Mouse (Mus musculus): ENCODE data around the gene Kank1. TPM values are rescaled to one million over a fixed set of nuclear protein-coding genes. Genes with fewer than 3 reads are reported as not detected.
A peak's percentile ranks its signal among the peaks of the same experiment; 100 is the strongest.

Kank1 gene
- polyA plus RNA-seq, 1 experiment from 2014 or later: 18.4 TPM

DNA sequence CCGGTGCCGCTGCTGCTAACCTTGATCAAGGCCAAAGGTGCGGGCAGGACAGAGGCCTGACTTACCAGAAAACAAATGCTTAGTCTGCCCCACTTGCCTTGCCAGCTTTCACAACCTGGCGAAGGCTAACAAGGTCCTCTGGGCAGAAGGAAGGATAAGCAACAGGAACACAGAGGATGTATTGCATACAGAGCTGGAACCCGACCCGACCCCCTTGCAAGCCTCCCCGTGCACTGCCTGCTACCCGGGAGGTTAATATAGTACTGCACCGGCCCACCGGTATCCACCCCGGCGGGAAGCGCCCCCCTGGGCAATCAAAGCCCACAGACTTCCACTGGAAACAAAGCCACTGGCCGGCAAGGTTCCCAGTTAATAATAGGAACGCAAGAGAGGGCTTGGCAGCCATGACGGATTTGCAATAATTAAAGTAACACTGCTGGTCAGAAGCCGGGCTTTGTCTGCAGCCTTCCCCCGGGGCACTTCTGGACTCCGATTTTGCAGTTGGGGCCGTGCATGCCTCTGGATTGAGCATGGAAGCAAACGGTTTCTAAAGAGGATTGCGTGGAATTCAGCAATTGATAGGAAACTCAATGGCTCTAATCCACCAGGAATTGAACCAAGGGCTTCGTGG lies 28.9 kb upstream of the Kank1 start:
- no peak overlapping the region for H3K4me3 ChIP-seq (replicated peaks; ENCODE audit: low read depth, low read length)
- no peak overlapping the region for H3K9ac ChIP-seq (ENCODE audit: low read depth, low read length)
- H3K4me1 ChIP-seq (replicated peaks; ENCODE audit: insufficient read depth, low read length): 0 out of 2 replicates have a peak, but pooled peaks cover 10% of the 10 kb centered on the region

DNA sequence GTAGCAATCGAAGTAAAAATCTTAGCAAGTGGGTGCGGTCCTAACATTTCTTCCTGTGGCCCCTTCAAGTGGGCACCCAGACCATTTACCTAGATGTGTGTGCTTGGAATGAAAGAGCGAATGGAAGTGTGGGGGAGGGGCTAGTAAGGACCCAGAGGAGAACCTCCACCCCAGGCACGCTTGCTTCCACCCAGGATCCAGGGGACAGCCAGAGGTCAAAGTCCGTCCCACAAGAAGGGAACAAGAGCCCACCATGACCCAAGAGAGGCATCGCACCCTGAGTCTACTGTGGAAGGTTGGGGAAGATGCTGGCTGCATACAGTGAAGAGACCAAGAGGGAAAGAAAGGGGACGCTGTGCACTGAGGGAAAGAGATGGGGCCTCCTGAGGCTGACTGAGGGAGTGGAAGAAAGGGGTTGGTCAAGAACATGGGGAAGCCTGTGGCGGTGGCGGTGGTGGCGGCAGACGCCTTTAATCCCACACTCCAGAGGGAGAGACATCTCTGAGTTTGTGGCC lies 28.1 kb upstream of the Kank1 start:
- Histone ChIP-seq H3K9ac (ENCODE audit: low read depth, low read length) (no peak overlapping the region), H3K27ac (no peak overlapping the region), H3K4me1 (replicated peaks; ENCODE audit: insufficient read depth, low read length) (0 out of 2 replicates have a peak, but pooled peaks cover 10% of the 10 kb centered on the region), H3K27me3 (ENCODE audit: insufficient read depth, low read length) (no peaks in the 10 kb centered on the region), H3K36me3 (ENCODE audit: insufficient read depth, low read length) (no peaks in the 10 kb centered on the region), H3K4me2 (ENCODE audit: low read length) (no peak overlapping the region), H3K9me3 (replicated peaks; ENCODE audit: low read length) (no peaks in the 10 kb centered on the region), H3K4me3 (replicated peaks; ENCODE audit: low read depth, low read length) (no peak overlapping the region)
- 83% methylated on average over 11 of the region's 11 CpGs for WGBS
- no peak for TF ChIP-seq CTCF (IDR thresholded peaks at IDR 0.05; ENCODE audit: low read depth)
- no peak for DNase-seq (ENCODE audit: low spot score)
- no peak for ATAC-seq (replicated peaks; ENCODE audit: low FRiP score, low read depth)

More for the DNA sequence above, 28.9 kb upstream of the Kank1 start:
- DNase-seq (ENCODE audit: low spot score) (no peak), ATAC-seq (replicated peaks; ENCODE audit: low FRiP score, low read depth) (no peak)
- H3K4me2 ChIP-seq (ENCODE audit: low read length): peak overlapping the region; percentile 18; the same call in 1 of the 2 replicates
- H3K27ac ChIP-seq: peak overlapping the region; percentile 52
- H3K36me3 ChIP-seq (ENCODE audit: insufficient read depth, low read length): no peaks in the 10 kb centered on the region
- TF ChIP-seq CTCF (IDR thresholded peaks at IDR 0.05; ENCODE audit: low read depth): no peak
- WGBS: 17% methylated on average over 23 of the region's 23 CpGs
- no peaks in the 10 kb centered on the region for H3K27me3 ChIP-seq (ENCODE audit: insufficient read depth, low read length)
- no peaks in the 10 kb centered on the region for H3K9me3 ChIP-seq (replicated peaks; ENCODE audit: low read length)

DNA sequence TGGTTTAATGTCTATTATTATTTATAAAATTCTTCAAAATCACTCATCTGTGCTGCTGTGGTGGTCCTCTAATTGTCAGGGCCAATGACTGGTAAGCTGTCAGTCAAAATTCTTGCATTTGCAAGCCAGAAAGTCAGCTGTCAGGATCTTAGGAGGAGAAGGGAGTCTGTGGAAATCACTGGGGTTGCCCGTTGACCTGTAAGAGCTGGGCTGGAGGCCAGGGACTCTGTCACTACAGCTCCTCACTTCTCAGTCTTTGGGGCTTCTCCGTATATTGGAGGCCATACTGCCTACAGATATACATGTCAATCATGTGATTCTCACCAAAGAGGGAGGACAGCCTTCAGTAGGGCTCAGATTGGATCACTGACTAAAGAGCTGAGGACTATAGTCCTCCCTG lies 16.2 kb upstream of the Kank1 start:
- H3K9me3 ChIP-seq (replicated peaks; ENCODE audit: low read length): no peaks in the 10 kb centered on the region
- DNase-seq (ENCODE audit: low spot score) (no peak), ATAC-seq (replicated peaks; ENCODE audit: low FRiP score, low read depth) (no peak; the same call in 1 of the 2 replicates)
- H3K9ac ChIP-seq (ENCODE audit: low read depth, low read length): no peak overlapping the region
- H3K4me2 ChIP-seq (ENCODE audit: low read length): no peak overlapping the region
- WGBS: 42% methylated on average over 2 of the region's 2 CpGs
- no peak overlapping the region for H3K4me3 ChIP-seq (replicated peaks; ENCODE audit: low read depth, low read length)
- no peaks in the 10 kb centered on the region for H3K4me1 ChIP-seq (replicated peaks; ENCODE audit: insufficient read depth, low read length)
- no peaks in the 10 kb centered on the region for H3K27me3 ChIP-seq (ENCODE audit: insufficient read depth, low read length)
- H3K36me3 ChIP-seq (ENCODE audit: insufficient read depth, low read length): no peaks in the 10 kb centered on the region
- 0 out of 2 replicates have a peak overlapping the region, but pooled peaks have one; percentile 36 for H3K27ac ChIP-seq
- no peak for TF ChIP-seq CTCF (IDR thresholded peaks at IDR 0.05; ENCODE audit: low read depth)

DNA sequence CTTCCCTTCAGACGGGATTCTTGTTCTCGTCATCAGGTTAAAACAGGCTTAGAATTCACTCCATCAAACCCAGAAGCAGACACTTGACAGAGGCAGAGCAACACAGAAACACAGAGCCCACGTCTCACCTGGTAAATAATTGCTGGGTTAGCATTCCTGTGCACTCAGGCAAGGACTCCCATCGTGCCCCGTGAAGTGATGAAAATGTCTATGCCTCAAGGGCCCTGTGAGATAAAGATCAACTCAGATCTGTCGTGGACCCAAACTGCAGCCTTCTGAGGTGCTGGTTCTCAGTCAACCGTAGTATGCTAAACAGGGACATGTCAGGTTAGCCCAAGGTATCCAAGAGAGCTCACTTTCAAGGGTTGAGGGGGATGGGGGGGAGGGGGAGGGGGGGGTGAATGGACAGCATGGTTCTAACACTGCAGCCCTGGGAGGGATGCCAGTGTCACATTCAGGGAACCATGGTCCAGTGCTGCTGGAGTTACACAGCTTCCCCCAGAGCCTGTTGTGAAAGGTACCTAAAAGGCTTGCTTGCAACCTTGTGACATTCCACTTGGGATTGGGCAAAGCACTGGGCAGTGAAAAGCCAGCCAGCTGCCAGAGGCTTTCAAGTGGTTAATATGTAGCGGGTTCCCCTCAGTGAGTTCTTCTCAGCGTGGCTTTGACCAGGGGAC lies 14.7 kb upstream of the Kank1 start:
- Histone ChIP-seq H3K4me1 (replicated peaks; ENCODE audit: insufficient read depth, low read length) (no peaks in the 10 kb centered on the region), H3K4me3 (replicated peaks; ENCODE audit: low read depth, low read length) (no peak overlapping the region), H3K36me3 (ENCODE audit: insufficient read depth, low read length) (no peaks in the 10 kb centered on the region), H3K27me3 (ENCODE audit: insufficient read depth, low read length) (no peaks in the 10 kb centered on the region), H3K4me2 (ENCODE audit: low read length) (no peak overlapping the region), H3K9me3 (replicated peaks; ENCODE audit: low read length) (no peaks in the 10 kb centered on the region), H3K9ac (ENCODE audit: low read depth, low read length) (no peak overlapping the region), H3K27ac (peak overlapping the region; percentile 62)
- peak; percentile 87 for ATAC-seq (replicated peaks; ENCODE audit: low FRiP score, low read depth)
- peak; percentile 43 for DNase-seq (ENCODE audit: low spot score)
- no peak for TF ChIP-seq CTCF (IDR thresholded peaks at IDR 0.05; ENCODE audit: low read depth)
- 49% methylated on average over 9 of the region's 9 CpGs for WGBS

DNA sequence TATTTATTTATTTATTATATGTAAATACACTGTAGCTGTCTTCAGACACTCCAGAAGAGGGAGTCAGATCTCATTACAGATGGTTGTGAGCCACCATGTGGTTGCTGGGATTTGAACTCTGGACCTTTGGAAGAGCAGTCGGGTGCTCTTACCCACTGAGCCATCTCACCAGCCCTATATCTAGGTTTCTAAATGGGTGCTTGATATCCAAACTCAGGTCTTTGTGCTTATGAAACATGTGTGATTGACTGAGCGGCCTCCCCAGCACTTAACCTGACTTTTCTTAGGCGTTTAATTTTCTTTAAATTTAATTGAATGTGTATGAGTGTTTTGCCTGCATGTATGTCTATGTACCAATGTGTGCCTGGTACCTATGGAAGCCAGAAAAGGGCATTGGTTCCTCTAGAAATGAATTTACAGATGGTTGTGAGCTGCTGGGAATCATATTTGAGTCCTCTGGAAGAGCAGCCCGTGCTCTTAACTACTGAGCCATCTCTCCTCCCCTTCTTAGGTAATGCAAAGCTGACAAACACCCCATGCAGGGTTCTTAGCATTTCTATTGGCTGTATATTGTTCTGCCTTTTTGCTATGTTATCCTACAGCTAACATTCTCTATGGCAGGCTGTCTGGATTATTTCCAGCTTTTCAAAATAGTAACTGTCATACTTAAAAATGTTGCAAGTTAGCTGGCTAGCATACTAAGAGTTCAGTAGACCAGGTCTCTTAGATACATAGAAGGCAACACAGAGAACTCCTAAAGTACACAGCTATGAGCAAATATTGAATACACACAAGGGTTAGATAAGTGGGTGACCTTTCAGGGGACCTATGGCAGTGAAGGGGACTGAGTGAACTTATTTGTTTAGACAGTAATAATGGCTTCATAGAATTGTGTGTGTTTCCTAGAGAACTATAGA lies 6.5 kb upstream of the Kank1 start:
- no peak for TF ChIP-seq CTCF (IDR thresholded peaks at IDR 0.05; ENCODE audit: low read depth)
- DNase-seq (ENCODE audit: low spot score) (no peak), ATAC-seq (replicated peaks; ENCODE audit: low FRiP score, low read depth) (no peak)
- H3K27me3 ChIP-seq (ENCODE audit: insufficient read depth, low read length): no peaks in the 10 kb centered on the region
- 84% methylated on average over 4 of the region's 4 CpGs for WGBS
- no peak overlapping the region for H3K4me3 ChIP-seq (replicated peaks; ENCODE audit: low read depth, low read length)
- H3K4me1 ChIP-seq (replicated peaks; ENCODE audit: insufficient read depth, low read length): no peaks in the 10 kb centered on the region
- H3K36me3 ChIP-seq (ENCODE audit: insufficient read depth, low read length): no peaks in the 10 kb centered on the region
- H3K27ac ChIP-seq: no peak overlapping the region
- H3K9ac ChIP-seq (ENCODE audit: low read depth, low read length): no peak overlapping the region
- H3K4me2 ChIP-seq (ENCODE audit: low read length): no peak overlapping the region
- H3K9me3 ChIP-seq (replicated peaks; ENCODE audit: low read length): no peaks in the 10 kb centered on the region

DNA sequence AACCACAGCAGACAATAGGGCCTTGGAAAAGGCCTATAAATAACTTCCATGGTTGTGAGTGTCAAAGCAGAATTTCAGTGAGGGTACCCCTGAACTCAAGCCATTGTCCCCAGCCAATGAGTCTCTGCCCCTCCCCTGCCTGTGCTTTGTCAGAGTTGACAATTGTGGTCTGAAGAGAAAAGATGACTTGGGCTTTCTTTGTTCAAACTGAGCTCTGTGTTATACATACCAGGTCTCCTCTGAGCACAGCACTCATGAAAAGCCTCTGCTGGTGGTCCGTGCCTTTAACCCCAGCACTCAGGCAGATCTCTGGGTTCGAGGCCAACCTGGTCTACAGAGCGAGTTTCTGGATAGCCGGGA lies 5.8 kb upstream of the Kank1 start:
- Histone ChIP-seq H3K27me3 (ENCODE audit: insufficient read depth, low read length) (no peaks in the 10 kb centered on the region), H3K4me3 (replicated peaks; ENCODE audit: low read depth, low read length) (no peak overlapping the region), H3K36me3 (ENCODE audit: insufficient read depth, low read length) (no peaks in the 10 kb centered on the region), H3K4me1 (replicated peaks; ENCODE audit: insufficient read depth, low read length) (no peaks in the 10 kb centered on the region), H3K4me2 (ENCODE audit: low read length) (no peak overlapping the region), H3K9ac (ENCODE audit: low read depth, low read length) (no peak overlapping the region), H3K27ac (no peak overlapping the region), H3K9me3 (replicated peaks; ENCODE audit: low read length) (no peaks in the 10 kb centered on the region)
- 63% methylated on average over 4 of the region's 4 CpGs for whole genome bisulfite sequencing
- no peak for TF ChIP-seq CTCF (IDR thresholded peaks at IDR 0.05; ENCODE audit: low read depth)
- ATAC-seq (replicated peaks; ENCODE audit: low FRiP score, low read depth) (no peak), DNase-seq (ENCODE audit: low spot score) (no peak)
